Mouse (Mus musculus) heart, embryonic 15.5 days (tissue): ENCODE results near the gene Tmem212. TPM values are rescaled to one million over a fixed set of nuclear protein-coding genes. Genes with fewer than 3 reads are reported as not detected.

Source experiments
- ATAC-seq: fragments of 200-750 bp; cut with Nextera tagmentation; replicated peaks from 2 replicates; pipeline ENCODE4 v1.8.0; 2017; ENCODE audit warnings: low read depth, moderate TSS enrichment; ENCODE audit not compliant: insufficient number of reproducible peaks, insufficient read depth, low FRiP score
- H3K27ac ChIP-seq: fragments of 300-500 bp; sonication (generic); 2 replicates; pipeline ENCODE4 v1.5.1; 2015; ENCODE audit warnings: mild to moderate bottlenecking, inconsistent platforms
- H3K27me3 ChIP-seq: fragments of 300-500 bp; sonication (generic); 2 replicates; pipeline ENCODE4 v1.6.1; 2015; ENCODE audit warnings: inconsistent platforms
- H3K36me3 ChIP-seq: fragments of 300-500 bp; sonication (generic); 2 replicates; pipeline ENCODE4 v1.6.1; 2015; ENCODE audit warnings: mild to moderate bottlenecking, inconsistent platforms
- H3K4me1 ChIP-seq: fragments of 300-500 bp; sonication (generic); replicated peaks from 2 replicates; pipeline ENCODE4 v1.6.1; 2015; ENCODE audit warnings: inconsistent platforms
- H3K4me2 ChIP-seq: fragments of 300-500 bp; sonication (generic); 2 replicates; pipeline ENCODE4 v1.6.1; 2015; ENCODE audit warnings: inconsistent platforms, mild to moderate bottlenecking, moderate library complexity
- H3K4me3 ChIP-seq: fragments of 300-500 bp; sonication (generic); 2 replicates; pipeline ENCODE4 v1.5.1; 2015; ENCODE audit warnings: mild to moderate bottlenecking, inconsistent platforms
- H3K9ac ChIP-seq: fragments of 300-500 bp; sonication (generic); 2 replicates; pipeline ENCODE4 v1.6.1; 2015; ENCODE audit warnings: mild to moderate bottlenecking, inconsistent platforms
- H3K9me3 ChIP-seq: fragments of 300-500 bp; sonication (generic); replicated peaks from 2 replicates; pipeline ENCODE4 v1.6.1; 2016; ENCODE audit warnings: inconsistent platforms
- WGBS: fragments of 180-500 bp; shearing (Covaris S2); methylation state at CpG from one replicate; pipeline ENCODE4 v1.1.7; 2015; ENCODE audit warnings: mixed read lengths; 5-methylcytosine and 5-hydroxymethylcytosine counted together
- polyA plus RNA-seq: library from polyadenylated mRNA; unstranded; fragments of >200 nt; fragmentation: Nextera tagmentation; extraction: Ambion mirVana; gene quantifications from 2 replicates; pipeline ENCODE4 v1.2.1, GENCODE M21; 2015

Gene Tmem212
- polyA plus RNA-seq, 1 experiment from 2014 or later: not detected

DNA sequence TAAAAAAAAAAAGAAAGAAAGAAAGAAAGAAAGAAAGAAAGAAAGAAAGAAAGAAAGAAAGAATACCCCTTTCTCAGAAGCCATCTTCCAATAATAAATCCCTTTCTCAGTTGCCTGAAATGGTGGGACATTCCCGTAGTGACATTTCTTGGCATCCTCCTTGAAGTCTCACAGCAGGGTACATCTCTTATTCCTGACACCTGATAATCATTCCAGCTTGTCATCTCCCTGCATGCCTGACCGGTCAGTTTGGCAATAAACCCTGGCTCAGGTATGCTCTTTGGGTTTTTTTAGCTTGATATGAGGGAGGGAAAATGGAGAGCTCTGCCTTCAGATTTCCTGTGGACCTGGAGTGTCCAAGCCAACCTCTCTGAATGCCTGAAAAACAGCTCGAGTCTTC lies 59.9 kb downstream of the Tmem212 start:
- no peak overlapping the region for H3K4me3 ChIP-seq
- no peak for ATAC-seq
- no peak overlapping the region for H3K9ac ChIP-seq
- H3K36me3 ChIP-seq: no peaks in the 10 kb centered on the region
- no peaks in the 10 kb centered on the region; the same call in 1 of the 2 replicates for H3K9me3 ChIP-seq
- peaks cover 13% of the 10 kb centered on the region for H3K4me1 ChIP-seq
- H3K27ac ChIP-seq: no peak overlapping the region
- WGBS: 43% methylated on average over 3 of the region's 3 CpGs
- no peaks in the 10 kb centered on the region for H3K27me3 ChIP-seq
- H3K4me2 ChIP-seq: no peak overlapping the region

DNA sequence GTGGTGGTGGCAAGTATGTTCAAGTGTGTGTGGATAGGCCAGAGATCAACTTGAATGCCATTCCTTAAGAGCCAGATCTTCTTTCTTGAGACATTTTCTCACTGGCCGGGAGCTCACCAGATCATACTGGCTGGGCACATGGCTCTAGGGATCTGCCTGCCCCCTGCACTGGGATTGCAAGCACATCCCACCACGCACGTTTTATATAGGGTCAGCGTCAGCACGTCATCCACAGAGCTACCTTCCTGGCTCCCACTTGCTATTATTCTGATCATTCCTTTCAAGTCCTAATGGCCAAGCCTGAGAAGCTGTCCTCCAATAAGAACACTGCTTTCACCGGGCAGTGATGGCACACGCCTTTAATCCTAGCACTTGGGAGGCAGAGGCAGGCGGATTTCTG lies 60.4 kb downstream of the Tmem212 start:
- no peak for ATAC-seq

GRCm38 (mm10) chr3:27828755-27829154 lies 67.4 kb downstream of the Tmem212 start:
- no peak overlapping the region for H3K27ac ChIP-seq
- H3K4me2 ChIP-seq: no peak overlapping the region
- H3K4me1 ChIP-seq: 0 out of 2 replicates have a peak, but pooled peaks cover under 1% of the 10 kb centered on the region
- WGBS: 68% methylated on average over 3 of the region's 3 CpGs
- ATAC-seq: no peak
- H3K4me3 ChIP-seq: no peak overlapping the region
- no peak overlapping the region for H3K9ac ChIP-seq
- no peaks in the 10 kb centered on the region for H3K36me3 ChIP-seq
- H3K9me3 ChIP-seq: no peaks in the 10 kb centered on the region; the same call in 1 of the 2 replicates
- no peaks in the 10 kb centered on the region for H3K27me3 ChIP-seq

More for the DNA sequence above, 60.4 kb downstream of the Tmem212 start:
- Histone ChIP-seq H3K4me1 (peaks cover 13% of the 10 kb centered on the region), H3K9ac (no peak overlapping the region), H3K4me3 (no peak overlapping the region), H3K36me3 (no peaks in the 10 kb centered on the region), H3K9me3 (no peaks in the 10 kb centered on the region; the same call in 1 of the 2 replicates), H3K27me3 (no peaks in the 10 kb centered on the region), H3K27ac (no peak overlapping the region), H3K4me2 (no peak overlapping the region)
- WGBS: 91% methylated on average over 8 of the region's 8 CpGs

- WGBS: 85% methylated on average over 3 of the region's 3 CpGs
- no peak for ATAC-seq
- Histone ChIP-seq H3K9me3 (no peaks in the 10 kb centered on the region; the same call in 1 of the 2 replicates), H3K4me1 (peaks cover 6% of the 10 kb centered on the region; the same call in 1 of the 2 replicates), H3K27ac (no peak overlapping the region), H3K36me3 (no peaks in the 10 kb centered on the region), H3K4me2 (no peak overlapping the region), H3K9ac (no peak overlapping the region), H3K4me3 (no peak overlapping the region), H3K27me3 (no peaks in the 10 kb centered on the region)
Observed at GRCm38 (mm10) chr3:27827236-27827635, 68.9 kb downstream of the Tmem212 start.

GRCm38 (mm10) chr3:27825985-27826384 lies 70.2 kb downstream of the Tmem212 start:
- WGBS: 78% methylated on average over 4 of the region's 4 CpGs
- H3K4me2 ChIP-seq: no peak overlapping the region
- H3K9me3 ChIP-seq: no peaks in the 10 kb centered on the region
- peaks cover 6% of the 10 kb centered on the region; the same call in 1 of the 2 replicates for H3K4me1 ChIP-seq
- H3K4me3 ChIP-seq: no peak overlapping the region
- no peak overlapping the region for H3K27ac ChIP-seq
- ATAC-seq: no peak
- no peaks in the 10 kb centered on the region for H3K36me3 ChIP-seq
- no peak overlapping the region for H3K9ac ChIP-seq
- no peaks in the 10 kb centered on the region for H3K27me3 ChIP-seq

Other genes with a start within 250 kb of the Tmem212 start
- 24.0 and 27.8 TPM in 2 replicates for gene Fndc3b, start 185.1 kb downstream of the Tmem212 start, polyA plus RNA-seq
- 6.8 and 7.2 TPM in 2 replicates for gene Pld1, start 42.3 kb upstream of the Tmem212 start, polyA plus RNA-seq